Mouse (Mus musculus) ES-E14 (cell line): Measurements from ENCODE around the gene Limk1. TPM values are rescaled to one million over a fixed set of nuclear protein-coding genes. Genes with fewer than 3 reads are reported as not detected.

Source experiments
- DNase-seq: peaks from one replicate; pipeline ENCODE4 v3.0.0-alpha.2; 2013; ENCODE audit warnings: low read depth, low spot score
- H3K27ac ChIP-seq: 2 replicates; pipeline ENCODE4 v1.5.1; 2012; ENCODE audit warnings: low read depth, mild to moderate bottlenecking, low read length, moderate library complexity, mixed read lengths; ENCODE audit not compliant: poor library complexity, insufficient read depth, severe bottlenecking
- H3K36me3 ChIP-seq: 2 replicates; pipeline ENCODE4 v1.6.1; 2012; ENCODE audit warnings: mild to moderate bottlenecking, low read length, moderate library complexity, mixed read lengths; ENCODE audit not compliant: control insufficient read depth, poor library complexity, insufficient read depth, severe bottlenecking
- H3K4me1 ChIP-seq, 2 experiments: fragments of 150-350 bp in 1 of 2; sonication (generic) in 1 of 2; 2 replicates each; pipeline ENCODE4 v1.6.1; 2012; ENCODE audit warnings: low read length in 2 of 2, mild to moderate bottlenecking in 1 of 2, mixed read lengths in 1 of 2; ENCODE audit not compliant: control insufficient read depth in 2 of 2, insufficient read depth in 2 of 2, poor library complexity in 1 of 2
- H3K4me3 ChIP-seq, 2 experiments: fragments of 150-350 bp in 1 of 2; sonication (generic) in 1 of 2; 2 replicates each; pipeline ENCODE4 v1.5.1; 2012; ENCODE audit warnings: low read length in 2 of 2, low read depth in 1 of 2, mild to moderate bottlenecking in 1 of 2, mixed read lengths in 1 of 2; ENCODE audit not compliant: insufficient read depth in 1 of 2, poor library complexity in 1 of 2, severe bottlenecking in 1 of 2
- H3K9ac ChIP-seq: 2 replicates; pipeline ENCODE4 v1.6.1; 2012; ENCODE audit warnings: low read depth, mild to moderate bottlenecking, low read length, mixed read lengths; ENCODE audit not compliant: poor library complexity, insufficient read depth, severe bottlenecking
- H3K9me3 ChIP-seq: fragments of 150-350 bp; sonication (generic); 2 replicates; pipeline ENCODE4 v1.6.1; 2012; ENCODE audit warnings: low read depth, mild to moderate bottlenecking, low read length; ENCODE audit not compliant: control insufficient read depth, insufficient read depth
- CHD2 ChIP-seq: IDR thresholded peaks from 2 replicates; pipeline ENCODE4 v1.6.1; 2014; ENCODE audit warnings: mild to moderate bottlenecking, low read depth, low read length, inconsistent platforms
- HCFC1 ChIP-seq: IDR thresholded peaks from 2 replicates; pipeline ENCODE4 v1.6.1; 2012; ENCODE audit warnings: low read length, inconsistent platforms, borderline replicate concordance; ENCODE audit not compliant: insufficient read depth
- MAFK ChIP-seq: IDR thresholded peaks from 2 replicates; pipeline ENCODE4 v1.6.1; 2014; ENCODE audit warnings: mild to moderate bottlenecking, low read depth, low read length, inconsistent platforms; ENCODE audit not compliant: insufficient read depth
- ZC3H11A ChIP-seq: IDR thresholded peaks from 2 replicates; pipeline ENCODE4 v1.6.1; 2012; ENCODE audit warnings: low read depth, mild to moderate bottlenecking, inconsistent platforms, low read length, borderline replicate concordance
- ZNF384 ChIP-seq: IDR thresholded peaks from 2 replicates; pipeline ENCODE4 v1.6.1; 2012; ENCODE audit warnings: low read depth, low read length, inconsistent platforms
- in situ Hi-C, 2 experiments: fragments of 600-800 bp; cut with MboI; formaldehyde crosslinking; loops; one replicate each; pipeline ENCODE4 v1.15.1; 2025; ENCODE audit warnings: low sequenced_read_pairs in 2 of 2, inconsistent platforms in 1 of 2; ENCODE audit not compliant: unreplicated experiment in 2 of 2
- total RNA-seq: library from RNA; depleted of rRNA; stranded (reverse); fragments of 300-350 nt; gene quantifications from 2 replicates; pipeline ENCODE4 v1.2.3, GENCODE M21; 2012

Gene Limk1
- total RNA-seq, 1 experiment = 15.9 TPM

- in situ Hi-C loops = no loop called here
- H3K9me3 ChIP-seq = no peaks in the 10 kb centered on the region
- H3K36me3 ChIP-seq = no peaks in the 10 kb centered on the region
- H3K4me1 ChIP-seq = peaks cover 2 to 4% of the 10 kb centered on the region in 2 experiments; a peak in 3 of 4 replicates
- no peak overlapping the region for H3K4me3 ChIP-seq
- no peak overlapping the region for H3K9ac ChIP-seq
- no peak for DNase-seq
- no peak overlapping the region for H3K27ac ChIP-seq
- no peak for TF ChIP-seq ZNF384
Measured at GRCm38 (mm10) chr5:134644643-134645118, 43.7 kb downstream of the Limk1 start.

DNA sequence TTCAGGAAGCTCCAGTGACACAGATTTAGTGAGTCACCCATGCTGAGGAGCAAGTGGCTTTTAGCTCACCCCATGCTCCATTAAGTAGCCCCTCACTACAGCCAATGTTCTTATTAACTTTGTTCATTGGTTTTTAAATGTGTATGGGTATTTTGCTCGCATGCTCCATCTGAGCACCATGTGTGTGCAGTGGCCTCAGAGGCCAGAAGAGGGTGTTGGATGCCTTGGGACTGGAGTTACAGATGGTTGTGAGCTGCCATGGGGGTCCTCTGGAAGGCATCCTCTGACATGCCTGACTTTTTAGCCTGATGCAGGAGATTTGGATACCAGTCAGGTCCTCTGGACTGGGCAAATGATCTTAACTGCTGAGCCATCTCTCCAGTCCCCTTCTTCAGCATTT is 44.3 kb downstream of the Limk1 start:
- no peak for DNase-seq
- H3K36me3 ChIP-seq = no peaks in the 10 kb centered on the region
- H3K27ac ChIP-seq = no peak overlapping the region
- no peak for TF ChIP-seq ZC3H11A
- TF ChIP-seq CHD2 = no peak
- TF ChIP-seq MAFK = no peak
- TF ChIP-seq HCFC1 = no peak
- TF ChIP-seq ZNF384 = no peak
- peaks cover 2 to 4% of the 10 kb centered on the region in 2 experiments; a peak in 3 of 4 replicates for H3K4me1 ChIP-seq
- no peaks in the 10 kb centered on the region for H3K9me3 ChIP-seq
- no peak overlapping the region for H3K9ac ChIP-seq
- H3K4me3 ChIP-seq = no peak overlapping the region
- in situ Hi-C loops = no loop called here

- Histone ChIP-seq H3K9me3 (no peaks in the 10 kb centered on the region), H3K4me3 (no peak overlapping the region), H3K36me3 (peaks cover 6% of the 10 kb centered on the region), H3K9ac (no peak overlapping the region), H3K27ac (no peak overlapping the region), H3K4me1 (peaks cover 2 to 5% of the 10 kb centered on the region in 2 experiments; a peak in 2 of 4 replicates)
- TF ChIP-seq ZC3H11A (no peak), ZNF384 (peak; percentile 70), MAFK (no peak)
- no peak for DNase-seq
- in situ Hi-C loops = no loop called here
Measured at GRCm38 (mm10) chr5:134640371-134640770, 48.0 kb downstream of the Limk1 start.

GRCm38 (mm10) chr5:134639269-134639682 is 49.1 kb downstream of the Limk1 start, which contains the start of gene Eif4h:
Gene Eif4h (minus strand): TSS chr5:134639490.
- Histone ChIP-seq H3K4me3 (peak within 1 kb of the TSS; percentile 90 to 94), H3K9ac (peak within 1 kb of the TSS; percentile 99), H3K4me1 (peaks cover 2 to 7% of the 10 kb centered on the region in 2 experiments; a peak in 2 of 4 replicates), H3K36me3 (peaks cover 11% of the 10 kb centered on the region), H3K27ac (peak within 1 kb of the TSS; percentile 95), H3K9me3 (no peaks in the 10 kb centered on the region)
- in situ Hi-C loops = no loop called here
- peak; percentile 83 for DNase-seq
- TF ChIP-seq MAFK = no peak
- TF ChIP-seq HCFC1 = peak; percentile 64; the same call in 1 of the 2 replicates

DNA sequence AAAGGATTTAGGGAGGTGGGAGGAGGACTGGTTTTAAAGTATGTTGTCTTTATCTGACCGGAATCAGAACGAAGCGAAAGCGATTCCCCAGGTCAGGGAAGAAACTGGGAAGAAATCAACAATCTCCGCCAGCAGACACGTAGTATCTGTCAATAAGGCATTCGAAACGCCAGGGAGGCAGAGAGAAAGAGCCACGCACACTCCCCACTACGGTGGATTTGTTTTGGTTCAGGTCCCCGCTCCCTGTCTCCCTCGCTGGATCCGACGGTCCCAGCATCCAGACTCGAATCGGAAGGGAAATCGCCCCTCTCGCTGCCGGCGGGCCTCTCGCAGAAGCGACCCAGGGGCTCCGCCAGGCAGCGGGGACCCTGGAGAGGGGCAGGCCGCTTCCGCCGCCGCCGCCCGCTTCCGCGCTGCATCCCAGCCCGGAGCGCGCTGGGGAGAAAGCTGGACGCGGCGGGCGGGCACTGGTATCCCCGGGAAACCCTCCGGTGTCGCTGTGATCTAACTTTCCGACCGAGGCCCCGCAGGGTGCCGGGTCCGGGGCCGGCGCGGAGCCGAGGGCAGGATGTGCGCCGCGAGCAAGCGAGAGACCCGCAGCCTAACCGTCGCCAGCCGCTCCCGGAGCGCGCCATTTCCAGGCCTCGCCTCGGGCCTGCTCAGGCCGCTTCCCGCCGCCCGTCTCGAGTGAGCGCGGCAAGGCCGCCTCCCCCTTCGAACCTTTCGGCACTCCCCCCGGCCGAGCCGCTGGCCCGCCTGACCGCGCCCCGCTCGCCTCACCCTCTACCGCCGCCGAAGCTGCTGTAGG is 49.7 kb downstream of the Limk1 start:
- Histone ChIP-seq H3K36me3 (peaks cover 11% of the 10 kb centered on the region), H3K27ac (peak overlapping the region; percentile 95), H3K4me1 (peaks cover 2 to 7% of the 10 kb centered on the region in 2 experiments; a peak in 2 of 4 replicates), H3K9me3 (no peaks in the 10 kb centered on the region), H3K4me3 (peak overlapping the region; percentile 90 to 94), H3K9ac (peak overlapping the region; percentile 99)
- TF ChIP-seq HCFC1 (no peak; the same call in 1 of the 2 replicates), CHD2 (no peak), ZNF384 (no peak), MAFK (no peak), ZC3H11A (no peak)
- in situ Hi-C loops = no loop called here
- DNase-seq = no peak
